Mouse (Mus musculus) frontal cortex, postnatal 14 days (tissue): ENCODE measurements at regions not wholly inside any gene's neighbourhood (a gene's known extent, or its start where the extent isn't known, plus 50 kb on each side); places are given as distances from the start of the nearest gene placed in this dataset.
A peak's percentile ranks its signal among the peaks of the same experiment; 100 is the strongest.

Experiments used
- DNase-seq, 2 experiments: peaks; one replicate each; pipeline ENCODE4 v3.0.0; 2022; ENCODE audit warnings: low spot score in 2 of 2

DNA sequence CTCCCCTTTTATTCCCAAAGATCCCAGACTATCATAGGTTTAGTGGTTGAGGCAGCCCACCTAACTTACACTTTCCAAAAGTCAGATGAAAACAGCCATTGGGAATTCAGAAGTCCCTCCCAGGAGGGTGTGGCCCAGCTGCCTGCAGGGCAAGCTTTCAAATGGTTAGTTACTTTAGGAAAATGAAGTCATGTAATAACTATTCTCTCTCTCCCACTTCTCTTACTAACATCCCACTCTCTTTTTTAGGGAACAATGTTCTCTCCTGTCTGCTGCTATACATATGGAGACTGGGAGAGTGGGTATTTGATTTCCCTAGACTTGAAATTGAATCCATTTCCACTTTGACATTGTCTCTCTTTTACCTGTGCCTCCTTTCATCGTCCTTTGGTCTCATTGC, 55.0 kb downstream of the Zfp648 start:
- DNase-seq = no peak

DNA sequence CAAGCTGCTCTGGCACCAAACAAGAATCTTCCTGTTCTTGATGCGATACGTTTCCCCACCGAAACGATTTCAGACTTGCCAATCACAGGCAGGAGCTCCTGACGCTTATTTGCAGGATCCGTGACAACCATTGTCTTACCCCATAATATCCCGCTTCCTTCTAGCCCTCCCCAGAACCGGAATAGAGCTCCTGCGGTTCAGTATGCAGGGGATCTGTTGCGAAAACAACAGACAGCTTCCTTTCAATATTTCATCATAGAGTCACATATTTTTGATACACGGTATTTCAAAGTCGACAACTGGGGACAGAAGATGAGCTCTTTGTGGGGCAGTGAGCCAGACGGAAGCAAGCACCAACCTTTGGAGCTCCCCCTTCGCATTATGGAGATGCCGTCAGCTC, 55.8 kb downstream of the Zfp648 start:
- DNase-seq = peak; percentile 13 to 22

DNA sequence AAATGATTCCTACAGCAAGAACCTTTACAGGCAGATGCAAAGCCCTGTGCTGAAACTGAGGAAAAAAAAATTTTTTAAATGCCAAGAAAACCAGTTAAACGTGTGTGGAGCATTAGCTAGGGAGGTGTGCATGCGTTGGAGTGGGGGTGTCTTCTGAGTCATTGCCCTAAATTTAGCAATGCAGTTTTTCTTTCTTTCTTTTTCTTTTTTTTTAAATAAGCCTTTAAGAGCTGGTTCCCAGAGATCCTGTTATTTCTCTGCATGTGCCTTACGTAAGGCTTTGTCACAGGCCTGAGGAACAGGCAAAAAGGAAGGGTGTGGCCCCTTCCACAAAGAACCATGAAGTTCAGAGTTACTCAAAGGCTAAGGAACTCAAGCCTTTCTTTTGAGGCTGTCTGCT, 57.5 kb downstream of the Zfp648 start:
- DNase-seq = no peak

DNA sequence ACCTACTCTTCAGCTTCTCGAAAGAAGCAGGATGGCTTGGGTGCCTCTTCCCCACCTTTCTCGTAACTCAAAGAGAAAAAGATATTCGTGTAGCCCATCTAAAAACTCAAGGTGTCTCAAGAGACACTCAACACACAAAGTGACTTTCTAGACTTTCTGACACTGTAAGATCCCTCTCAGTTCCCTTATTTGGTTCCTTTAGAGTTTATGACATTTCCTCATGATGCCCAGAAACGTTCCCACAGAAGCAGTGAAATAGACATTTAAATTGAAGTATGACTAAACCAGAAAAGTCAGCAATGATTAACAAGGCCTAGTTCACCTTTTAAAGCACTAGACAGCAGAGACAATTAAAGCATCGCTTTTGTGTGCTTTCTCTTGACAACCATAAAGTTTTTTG, 59.4 kb downstream of the Zfp648 start:
- DNase-seq = no peak

DNA sequence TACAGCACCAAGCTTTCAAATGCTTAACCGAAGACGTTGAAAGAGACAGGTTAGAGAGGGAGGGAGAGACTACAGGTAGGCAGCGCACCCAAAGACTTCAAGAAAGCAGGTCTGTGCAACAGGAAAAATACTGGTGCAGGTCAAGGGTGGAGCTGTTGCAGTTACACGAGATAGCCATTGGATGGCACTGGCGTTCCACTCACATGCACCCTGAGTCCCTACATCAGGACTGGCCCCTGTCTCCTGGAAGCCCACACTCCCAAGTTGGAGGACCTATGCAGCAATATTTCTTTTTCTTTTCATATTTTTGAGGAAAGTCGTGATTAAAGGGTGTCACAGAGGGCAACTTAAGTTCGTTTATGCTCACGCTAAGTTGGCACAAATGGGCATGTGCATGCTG, 80.5 kb downstream of the Zfp648 start:
- DNase-seq = peak; percentile 53 to 77

DNA sequence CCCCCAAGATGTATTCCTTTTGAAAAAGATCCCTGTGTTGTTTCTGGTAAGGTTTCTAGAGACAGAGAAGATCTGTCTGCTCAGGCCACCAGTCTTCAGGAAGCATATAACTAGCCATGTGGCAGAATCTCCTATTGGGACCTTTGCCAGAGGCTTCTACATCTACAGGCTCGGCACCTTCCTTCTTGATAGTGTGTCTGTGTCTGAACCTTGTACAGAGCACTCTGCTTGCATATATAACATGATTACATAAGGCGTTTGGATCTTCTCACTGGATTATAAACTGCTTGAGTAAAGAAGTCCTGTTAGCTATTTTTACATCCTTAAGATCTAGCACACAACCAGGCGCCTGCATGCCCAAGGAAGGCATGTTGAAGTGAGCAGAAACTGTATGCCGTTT, 85.1 kb downstream of the Zfp648 start:
- DNase-seq = no peak

DNA sequence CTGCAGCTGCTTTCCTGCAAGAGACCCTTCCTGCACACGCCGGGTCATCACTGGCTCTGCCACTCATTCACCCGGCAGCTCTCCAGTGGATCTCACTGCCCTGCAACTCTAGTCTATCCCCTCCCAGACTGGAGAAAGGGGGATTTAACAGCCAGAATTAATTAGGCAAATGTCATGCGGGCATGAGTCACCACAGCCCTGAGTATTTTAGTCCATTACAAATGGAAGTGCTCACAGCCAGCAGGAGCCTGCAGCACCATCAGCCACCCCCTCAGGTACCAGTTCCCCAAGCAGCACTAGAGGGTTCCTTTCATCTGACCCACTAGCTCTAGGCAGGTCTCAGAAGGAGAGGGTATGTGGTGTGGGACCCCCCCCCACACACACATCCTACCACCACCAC, 91.7 kb downstream of the Zfp648 start:
- DNase-seq = no peak

DNA sequence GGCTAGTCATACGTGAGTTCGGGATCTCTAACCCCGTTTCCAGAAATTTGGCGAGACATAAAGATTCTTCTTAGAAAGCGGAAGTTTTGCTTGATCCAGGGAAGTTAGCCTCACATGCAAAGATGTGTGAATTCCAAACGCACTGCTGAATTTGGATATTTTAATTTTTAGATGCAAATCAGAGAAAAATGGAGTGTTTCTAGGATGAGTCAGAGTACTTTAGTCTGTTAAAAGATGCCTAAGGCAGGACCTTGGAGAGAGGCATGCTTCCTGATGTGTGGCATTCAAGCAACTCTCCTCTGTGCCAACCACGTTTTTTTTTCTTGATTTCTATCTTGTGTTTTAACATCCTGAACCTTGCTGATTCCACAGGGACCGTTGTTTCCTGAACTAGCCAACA, 95.1 kb downstream of the Zfp648 start:
- DNase-seq = no peak

DNA sequence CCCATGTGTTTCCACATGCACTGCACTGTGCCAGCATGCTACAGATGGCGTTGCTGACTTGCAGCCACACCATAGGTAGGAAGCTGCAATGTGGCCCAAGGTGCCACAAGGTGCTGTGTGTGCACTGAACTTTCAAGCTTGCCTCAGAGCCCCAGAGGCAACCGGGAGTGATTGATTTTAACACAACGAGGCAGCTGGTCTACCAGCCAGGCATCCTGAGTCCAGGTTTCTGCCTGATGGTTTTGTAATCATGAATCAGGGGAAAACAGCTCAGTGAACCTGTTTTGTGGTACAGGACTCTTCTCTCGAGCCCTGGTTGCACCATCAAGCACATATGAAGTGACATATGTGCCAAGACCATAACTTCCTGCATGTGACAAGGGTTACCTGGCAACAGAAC, 98.9 kb downstream of the Zfp648 start:
- DNase-seq = no peak

DNA sequence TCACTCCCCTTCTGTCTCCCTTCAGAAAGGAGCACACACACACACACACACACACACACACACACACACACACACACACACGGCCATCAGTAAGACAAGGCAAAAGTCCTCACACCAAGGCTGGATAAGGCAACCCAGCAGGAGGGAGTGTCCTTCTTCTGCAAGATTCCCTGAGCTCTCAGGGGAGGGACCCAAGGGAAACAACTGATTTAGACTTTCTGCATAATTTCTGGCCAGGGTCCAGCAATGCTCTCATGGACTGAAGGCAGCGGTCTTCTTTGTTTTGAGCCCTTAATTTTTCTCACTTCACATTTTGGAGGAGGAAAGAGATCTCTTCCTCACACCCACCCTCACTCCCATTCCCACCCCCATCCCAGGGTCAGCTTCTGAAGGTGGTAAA, 108.7 kb downstream of the Zfp648 start:
- no peak for DNase-seq
